9 mouse cellular contexts compared by ENCODE assay signal in the genomic region with DNA sequence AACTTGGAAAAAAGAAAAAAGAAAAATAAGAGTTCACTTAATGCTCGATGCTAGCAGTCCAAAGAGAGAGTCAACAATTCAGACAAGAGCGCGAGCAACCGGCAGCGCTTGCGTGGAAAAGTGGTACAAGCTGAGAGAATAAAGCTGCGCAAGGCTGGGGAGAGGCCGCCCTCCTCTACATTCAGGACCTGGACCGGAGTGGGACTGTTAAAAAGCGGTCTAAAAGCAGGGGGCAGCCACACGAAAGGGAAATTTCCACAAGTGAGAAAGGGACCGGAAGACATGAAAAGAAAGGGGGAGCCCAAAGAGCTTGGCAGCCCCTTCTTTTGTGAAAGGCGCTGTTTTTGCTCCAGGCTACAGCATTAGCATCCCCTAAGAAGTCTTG. TPM values are rescaled to one million over a fixed set of nuclear protein-coding genes. Genes with fewer than 3 reads are reported as not detected.
DNase-seq lines count a peak whose midpoint lies in the region; ATAC-seq and TF ChIP-seq lines count a peak whose summit lies in the region.
"Had no signal": no experiment of that assay in that cellular context is flagged by ENCODE, and none has a peak within 500 bp of the region (broad histone marks: within the 10 kb centered on the region; RNA-seq: fewer than 3 reads in every experiment).

No protein-coding gene starts in this region.

- no peak for TF ChIP-seq CTCF in left cerebral cortex, adult 2 months (IDR thresholded peaks at IDR 0.05)
- peak; percentile 15; the same call in 1 of the 2 replicates for TF ChIP-seq CTCF in midbrain, postnatal 0 days (IDR thresholded peaks at IDR 0.05)

- 1% methylated on average over 13 of the region's 13 CpGs for WGBS in embryonic facial prominence, embryonic 11.5 days
- 1% methylated on average over 13 of the region's 13 CpGs for WGBS in hindbrain, embryonic 12.5 days
- under 1% methylated on average over 13 of the region's 13 CpGs for WGBS in midbrain, postnatal 0 days

- H3K4me1 ChIP-seq in embryonic facial prominence, embryonic 11.5 days (ENCODE audit: control insufficient read depth, insufficient read depth, low read length), result no peaks in the 10 kb centered on the region
- H3K4me1 ChIP-seq in hindbrain, embryonic 12.5 days, result peaks cover 14% of the 10 kb centered on the region
- H3K4me1 ChIP-seq in midbrain, postnatal 0 days (ENCODE audit: insufficient read depth, low read length), result peaks cover 4% of the 10 kb centered on the region

- no peak overlapping the region for H3K9ac ChIP-seq in embryonic facial prominence, embryonic 11.5 days (replicated peaks; ENCODE audit: low read length)
- peak overlapping the region; percentile 70 for H3K9ac ChIP-seq in hindbrain, embryonic 12.5 days
- peak overlapping the region; percentile 64 for H3K9ac ChIP-seq in midbrain, postnatal 0 days (replicated peaks; ENCODE audit: low read length, poor library complexity, severe bottlenecking)

- H3K27me3 ChIP-seq in embryonic facial prominence, embryonic 11.5 days (ENCODE audit: control insufficient read depth, insufficient read depth, low read length), result peaks cover 13% of the 10 kb centered on the region
- peaks cover 16% of the 10 kb centered on the region; the same call in 1 of the 2 replicates for H3K27me3 ChIP-seq in hindbrain, embryonic 12.5 days
- H3K27me3 ChIP-seq in midbrain, postnatal 0 days (ENCODE audit: insufficient read depth, low read length), result no peaks in the 10 kb centered on the region

- H3K36me3 ChIP-seq in embryonic facial prominence, embryonic 11.5 days (replicated peaks; ENCODE audit: control insufficient read depth, insufficient read depth, low read depth, low read length), result no peaks in the 10 kb centered on the region
- no peaks in the 10 kb centered on the region for H3K36me3 ChIP-seq in hindbrain, embryonic 12.5 days
- H3K36me3 ChIP-seq in midbrain, postnatal 0 days (ENCODE audit: insufficient read depth, low read length), result no peaks in the 10 kb centered on the region

- no peaks in the 10 kb centered on the region for H3K9me3 ChIP-seq in embryonic facial prominence, embryonic 11.5 days (replicated peaks; ENCODE audit: control insufficient read depth, low read length)
- H3K9me3 ChIP-seq in hindbrain, embryonic 12.5 days (replicated peaks), result no peaks in the 10 kb centered on the region
- no peaks in the 10 kb centered on the region for H3K9me3 ChIP-seq in midbrain, postnatal 0 days (ENCODE audit: low read length)

- peak overlapping the region; percentile 94 for H3K27ac ChIP-seq in left cerebral cortex, adult 2 months
- no peak overlapping the region for H3K27ac ChIP-seq in embryonic facial prominence, embryonic 11.5 days (replicated peaks; ENCODE audit: low read depth, low read length)
- no peak overlapping the region for H3K27ac ChIP-seq in hindbrain, embryonic 12.5 days
- peak overlapping the region; percentile 69; the same call in 1 of the 2 replicates for H3K27ac ChIP-seq in midbrain, postnatal 0 days (ENCODE audit: low read depth, low read length)

- intact Hi-C loops in left cerebral cortex, adult 2 months (cut with DNase I), result loop anchor here (2.0 to 5.0 kb wide), 4 partner anchors 100 to 851 kb away; no protein-coding TSS in a partner anchor
- intact Hi-C loops in left cerebral cortex, postnatal 10 days (cut with DNase I), result loop anchor here (5.0 kb wide), 2 partner anchors 210 to 845 kb away; no protein-coding TSS in a partner anchor

- DNase-seq in left cerebral cortex, adult 2 months (ENCODE audit: extremely low spot score in 1 of 2, low spot score in 2 of 2), result no peak
- DNase-seq in left cerebral cortex, postnatal 10 days (ENCODE audit: extremely low spot score in 1 of 2, low spot score in 2 of 2), result no peak
- DNase-seq in embryonic facial prominence, embryonic 11.5 days (ENCODE audit: low spot score), result peak; percentile 19
- peak; percentile 45 for DNase-seq in midbrain, postnatal 0 days (ENCODE audit: low spot score)
- DNase-seq in thymus, postnatal 36 days, result no peak
- DNase-seq in kidney, postnatal 36 days, result no peak
- no peak for DNase-seq in right cerebral cortex, postnatal 10 days (ENCODE audit: low spot score in 2 of 2)

- no peak for ATAC-seq in embryonic facial prominence, embryonic 11.5 days (replicated peaks; ENCODE audit: insufficient number of reproducible peaks, low FRiP score, low TSS enrichment, low read depth)
- ATAC-seq in hindbrain, embryonic 12.5 days (ENCODE audit: low FRiP score), result no peak; the same call in 1 of the 2 replicates
- ATAC-seq in midbrain, postnatal 0 days (ENCODE audit: low FRiP score), result peak; percentile 22; the same call in 1 of the 2 replicates

- peak overlapping the region; percentile 80 for H3K4me3 ChIP-seq in left cerebral cortex, adult 2 months
- peak overlapping the region; percentile 47 for H3K4me3 ChIP-seq in embryonic facial prominence, embryonic 11.5 days (ENCODE audit: low read depth, low read length)
- peak overlapping the region; percentile 63 for H3K4me3 ChIP-seq in hindbrain, embryonic 12.5 days
- peak overlapping the region; percentile 73 for H3K4me3 ChIP-seq in midbrain, postnatal 0 days (ENCODE audit: low read depth, low read length)

- H3K4me2 ChIP-seq in embryonic facial prominence, embryonic 11.5 days (ENCODE audit: low read depth, low read length), result peak overlapping the region; percentile 89
- peak overlapping the region; percentile 91 for H3K4me2 ChIP-seq in hindbrain, embryonic 12.5 days (replicated peaks)
- peak overlapping the region; percentile 93 for H3K4me2 ChIP-seq in midbrain, postnatal 0 days (ENCODE audit: low read depth, low read length, poor library complexity, severe bottlenecking)

RNA-seq across cellular contexts. Expression of a gene that starts 0.5 kb away (rescaled TPM):
- 10 to 100 TPM; 83.7 to 88.1 TPM for total RNA-seq in left cerebral cortex, adult 2 months (2021)
- total RNA-seq in left cerebral cortex, postnatal 10 days (2021), result 10 to 100 TPM; 63.0 to 73.0 TPM
- polyA plus RNA-seq in embryonic facial prominence, embryonic 11.5 days (2014; fragmentation: Nextera tagmentation; extraction: Ambion mirVana), result 0.10 and 0.15 TPM in 2 replicates
- polyA plus RNA-seq in hindbrain, embryonic 12.5 days (2016; fragmentation: Nextera tagmentation; extraction: Ambion mirVana), result 0.83 and 0.93 TPM in 2 replicates
- 8.9 and 10.5 TPM in 2 replicates for total RNA-seq in midbrain, postnatal 0 days (2014; rRNA removed)
- polyA plus RNA-seq in midbrain, postnatal 0 days (2015; fragmentation: Nextera tagmentation; extraction: Ambion mirVana), result 2.1 and 2.6 TPM in 2 replicates
- total RNA-seq: liver, adult 2 months had no signal
- polyA plus RNA-seq: liver, adult 2 months had no signal

Comparison
In these comparisons a context has a peak if more than half of its experiments do, and no peak if none do; other contexts are left out.
1. DNase-seq: peak in embryonic facial prominence, embryonic 11.5 days (single experiment) and midbrain, postnatal 0 days (single experiment); none in left cerebral cortex, adult 2 months (0 of 2), left cerebral cortex, postnatal 10 days (0 of 2), thymus, postnatal 36 days (0 of 2), kidney, postnatal 36 days (0 of 2) and right cerebral cortex, postnatal 10 days (0 of 2).
2. H3K27ac ChIP-seq: peak in left cerebral cortex, adult 2 months (single experiment) and midbrain, postnatal 0 days (single experiment); none in embryonic facial prominence, embryonic 11.5 days (single experiment) and hindbrain, embryonic 12.5 days (single experiment).
3. Peak in every context shown above with its lines, with median percentiles within 50 percentile points of each other: H3K4me3 ChIP-seq and H3K4me2 ChIP-seq.